Comparison of ENCODE assay signal across 17 mouse cellular contexts in the genomic region with DNA sequence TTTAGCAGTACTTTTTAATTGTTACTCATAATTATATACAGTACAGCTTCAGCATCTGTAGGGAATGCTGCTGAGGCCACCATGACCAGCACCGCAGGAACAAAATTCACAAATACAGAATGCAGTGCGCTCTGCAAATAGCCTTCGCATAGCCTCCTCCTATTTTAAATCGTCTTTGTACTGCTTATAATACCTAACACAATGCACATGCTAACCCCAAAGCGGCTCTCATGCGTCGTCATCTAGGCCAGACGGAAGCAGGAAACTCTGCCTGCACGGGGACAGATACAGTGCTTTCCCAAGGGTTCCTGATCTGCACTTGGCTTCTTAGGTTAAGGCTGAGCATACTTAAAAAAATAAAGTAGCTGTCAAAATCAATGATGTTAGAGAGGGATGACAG.
"Had no signal": no experiment of that assay in that cellular context is flagged by ENCODE, and none has a peak within 500 bp of the region (broad histone marks: within the 10 kb centered on the region; RNA-seq: fewer than 3 reads in every experiment).

No protein-coding gene starts in this region.

- DNase-seq: lung, adult 2 months; lung, postnatal 14 days; lung, postnatal 36 days; right cerebral cortex, postnatal 14 days; thymus, adult 2 months; thymus, postnatal 25 days; thymus, postnatal 4 days had no signal

- H3K4me2 ChIP-seq: lung, embryonic 15.5 days; midbrain, embryonic 11.5 days; midbrain, embryonic 13.5 days; midbrain, embryonic 15.5 days; neural tube, embryonic 12.5 days; stomach, embryonic 15.5 days had no signal

- H3K4me1 ChIP-seq: midbrain, embryonic 13.5 days; midbrain, embryonic 15.5 days; neural tube, embryonic 12.5 days; stomach, embryonic 15.5 days had no signal

- H3K9ac ChIP-seq: lung, embryonic 15.5 days; midbrain, embryonic 13.5 days; midbrain, embryonic 15.5 days; neural tube, embryonic 12.5 days; stomach, embryonic 15.5 days had no signal

- H3K9me3 ChIP-seq: lung, embryonic 15.5 days; megakaryocyte, embryonic 14.5 days; midbrain, embryonic 13.5 days; midbrain, embryonic 15.5 days; neural tube, embryonic 12.5 days; stomach, embryonic 15.5 days had no signal

- H3K27me3 ChIP-seq: lung, embryonic 15.5 days; megakaryocyte, embryonic 14.5 days; midbrain, embryonic 13.5 days; midbrain, embryonic 15.5 days; neural tube, embryonic 12.5 days; stomach, embryonic 15.5 days had no signal

- ATAC-seq: lung, postnatal 0 days; midbrain, embryonic 13.5 days; midbrain, embryonic 15.5 days had no signal

- H3K27ac ChIP-seq: lung, embryonic 15.5 days; macrophage; midbrain, embryonic 13.5 days; midbrain, embryonic 15.5 days; neural tube, embryonic 12.5 days; stomach, embryonic 15.5 days; stomach, postnatal 0 days had no signal

- H3K4me3 ChIP-seq: lung, embryonic 15.5 days; megakaryocyte, embryonic 14.5 days; midbrain, embryonic 13.5 days; midbrain, embryonic 15.5 days; neural tube, embryonic 12.5 days; stomach, embryonic 15.5 days had no signal
